Mouse (Mus musculus) liver, adult 2 months (tissue): Measurements from ENCODE around the gene Slc7a14. TPM values are rescaled to one million over a fixed set of nuclear protein-coding genes. Genes with fewer than 3 reads are reported as not detected.

Experiments used
- DNase-seq: peaks from one replicate; pipeline ENCODE4 v3.0.0-alpha.2; 2011; ENCODE audit warnings: low read depth, low spot score; ENCODE audit errors: extremely low read depth
- H3K27ac ChIP-seq: fragments of 200-500 bp; replicated peaks from 2 replicates; pipeline ENCODE4 v1.5.1; 2012; ENCODE audit warnings: low read depth, mild to moderate bottlenecking, control low read depth, inconsistent platforms, low read length; ENCODE audit not compliant: insufficient read depth
- H3K27me3 ChIP-seq: fragments of 200-500 bp; 2 replicates; pipeline ENCODE4 v1.6.1; 2012; ENCODE audit warnings: mild to moderate bottlenecking, moderate library complexity, low read length, inconsistent platforms; ENCODE audit not compliant: control insufficient read depth, insufficient read depth
- H3K36me3 ChIP-seq: fragments of 200-500 bp; 2 replicates; pipeline ENCODE4 v1.6.1; 2012; ENCODE audit warnings: low read length, inconsistent platforms; ENCODE audit not compliant: control insufficient read depth, insufficient read depth
- H3K4me1 ChIP-seq: fragments of 200-500 bp; 2 replicates; pipeline ENCODE4 v1.6.1; 2011; ENCODE audit warnings: low read length; ENCODE audit not compliant: control insufficient read depth, insufficient read depth
- H3K4me3 ChIP-seq: fragments of 200-500 bp; 2 replicates; pipeline ENCODE4 v1.5.1; 2011; ENCODE audit warnings: low read depth, mild to moderate bottlenecking, control low read depth, low read length, moderate library complexity; ENCODE audit not compliant: insufficient read depth
- H3K79me2 ChIP-seq: fragments of 200-500 bp; 2 replicates; pipeline ENCODE4 v1.6.1; 2012; ENCODE audit warnings: inconsistent platforms, mild to moderate bottlenecking, low read length, moderate library complexity; ENCODE audit not compliant: control insufficient read depth, insufficient read depth
- H3K9ac ChIP-seq: fragments of 200-500 bp; 2 replicates; pipeline ENCODE4 v1.6.1; 2012; ENCODE audit warnings: low read depth, mild to moderate bottlenecking, control low read depth, inconsistent platforms, low read length
- CTCF ChIP-seq: fragments of 200-500 bp; IDR thresholded peaks from 2 replicates; pipeline ENCODE4 v1.5.1; 2011; ENCODE audit warnings: low read depth, low read length, control low read depth
- POLR2A ChIP-seq: fragments of 200-500 bp; IDR thresholded peaks from 2 replicates; pipeline ENCODE4 v1.6.1; 2011; ENCODE audit warnings: low read length, control low read depth; ENCODE audit not compliant: insufficient read depth; ENCODE audit errors: extremely low read depth
- WGBS: fragments of 180-500 bp; shearing (Covaris S2); methylation state at CpG from one replicate; pipeline ENCODE4 v1.1.7; 2018; 5-methylcytosine and 5-hydroxymethylcytosine counted together
- polyA plus RNA-seq: library from polyadenylated mRNA; depleted of rRNA; stranded (reverse); fragments of >200 nt; gene quantifications from 2 replicates; pipeline ENCODE4 v1.2.3, GENCODE M21; 2012
- total RNA-seq: library from RNA; depleted of rRNA; stranded (reverse); fragments of >200 nt; gene quantifications from 2 replicates; pipeline ENCODE4 v1.2.3, GENCODE M21; 2014

The Slc7a14 gene
- total and polyA plus RNA-seq, 2 experiments: not detected

- no peak for DNase-seq
- TF ChIP-seq CTCF: no peak
- TF ChIP-seq POLR2A: no peak
- Histone ChIP-seq H3K4me1 (no peaks in the 10 kb centered on the region), H3K4me3 (no peak overlapping the region), H3K27ac (no peak overlapping the region), H3K79me2 (no peaks in the 10 kb centered on the region), H3K27me3 (no peaks in the 10 kb centered on the region), H3K36me3 (no peaks in the 10 kb centered on the region), H3K9ac (no peak overlapping the region)
- WGBS: 90% methylated on average over 3 of the region's 3 CpGs
Observed at GRCm38 (mm10) chr3:31239645-31240044, 70.5 kb downstream of the Slc7a14 start.

GRCm38 (mm10) chr3:31237936-31238335 lies 72.2 kb downstream of the Slc7a14 start:
- Histone ChIP-seq H3K79me2 (no peaks in the 10 kb centered on the region), H3K27me3 (no peaks in the 10 kb centered on the region), H3K36me3 (no peaks in the 10 kb centered on the region), H3K27ac (no peak overlapping the region), H3K4me3 (no peak overlapping the region), H3K4me1 (no peaks in the 10 kb centered on the region), H3K9ac (no peak overlapping the region)
- WGBS: 31% methylated on average over 3 of the region's 3 CpGs
- no peak for DNase-seq
- TF ChIP-seq CTCF: peak; percentile 44
- no peak for TF ChIP-seq POLR2A

GRCm38 (mm10) chr3:31236146-31236545 lies 74.0 kb downstream of the Slc7a14 start:
- H3K4me3 ChIP-seq: no peak overlapping the region
- WGBS: 75% methylated on average over 3 of the region's 3 CpGs
- no peak for TF ChIP-seq CTCF
- TF ChIP-seq POLR2A: no peak
- no peaks in the 10 kb centered on the region for H3K4me1 ChIP-seq
- H3K36me3 ChIP-seq: no peaks in the 10 kb centered on the region
- no peak overlapping the region for H3K27ac ChIP-seq
- DNase-seq: no peak
- H3K79me2 ChIP-seq: no peaks in the 10 kb centered on the region
- no peaks in the 10 kb centered on the region for H3K27me3 ChIP-seq
- H3K9ac ChIP-seq: no peak overlapping the region

- H3K27me3 ChIP-seq: no peaks in the 10 kb centered on the region
- H3K4me3 ChIP-seq: no peak overlapping the region
- no peak for TF ChIP-seq POLR2A
- no peak for TF ChIP-seq CTCF
- H3K79me2 ChIP-seq: no peaks in the 10 kb centered on the region
- no peak overlapping the region for H3K27ac ChIP-seq
- no peaks in the 10 kb centered on the region for H3K4me1 ChIP-seq
- no peaks in the 10 kb centered on the region for H3K36me3 ChIP-seq
- DNase-seq: no peak
- no peak overlapping the region for H3K9ac ChIP-seq
- 70% methylated on average over 7 of the region's 7 CpGs for WGBS
Observed at GRCm38 (mm10) chr3:31234356-31234755, 75.8 kb downstream of the Slc7a14 start.

- Histone ChIP-seq H3K36me3 (no peaks in the 10 kb centered on the region), H3K9ac (no peak overlapping the region), H3K79me2 (no peaks in the 10 kb centered on the region), H3K4me1 (no peaks in the 10 kb centered on the region), H3K27me3 (no peaks in the 10 kb centered on the region), H3K4me3 (no peak overlapping the region), H3K27ac (no peak overlapping the region)
- TF ChIP-seq POLR2A: no peak
- TF ChIP-seq CTCF: no peak
- WGBS: 73% methylated on average over 2 of the region's 2 CpGs
- no peak for DNase-seq
Observed at GRCm38 (mm10) chr3:31233746-31234312, 76.3 kb downstream of the Slc7a14 start.

GRCm38 (mm10) chr3:31229281-31229680 lies 80.9 kb downstream of the Slc7a14 start:
- Histone ChIP-seq H3K79me2 (no peaks in the 10 kb centered on the region), H3K9ac (no peak overlapping the region), H3K27me3 (no peaks in the 10 kb centered on the region), H3K27ac (no peak overlapping the region), H3K36me3 (no peaks in the 10 kb centered on the region), H3K4me3 (no peak overlapping the region), H3K4me1 (no peaks in the 10 kb centered on the region)
- no peak for DNase-seq
- TF ChIP-seq CTCF: no peak
- no peak for TF ChIP-seq POLR2A
- 75% methylated on average over 5 of the region's 5 CpGs for WGBS
